Mouse (Mus musculus) ovary, postnatal 14 days (tissue): Measurements from ENCODE around the gene Gm44973.
"Not testable (repeated sequence)": the region's sequence is repeated elsewhere in the genome, so short reads cannot be mapped to it uniquely, and the experiment has no call there.

Experiments
- DNase-seq: peaks from one replicate; pipeline ENCODE4 v3.0.0; 2022; ENCODE audit warnings: low spot score

The Gm44973 gene

GRCm38 (mm10) chr7:5052438-5052837 lies 37.1 kb downstream of the Gm44973 start:
- DNase-seq: no peak

- DNase-seq: no peak
Measured at GRCm38 (mm10) chr7:5052931-5053343, 37.6 kb downstream of the Gm44973 start.

DNA sequence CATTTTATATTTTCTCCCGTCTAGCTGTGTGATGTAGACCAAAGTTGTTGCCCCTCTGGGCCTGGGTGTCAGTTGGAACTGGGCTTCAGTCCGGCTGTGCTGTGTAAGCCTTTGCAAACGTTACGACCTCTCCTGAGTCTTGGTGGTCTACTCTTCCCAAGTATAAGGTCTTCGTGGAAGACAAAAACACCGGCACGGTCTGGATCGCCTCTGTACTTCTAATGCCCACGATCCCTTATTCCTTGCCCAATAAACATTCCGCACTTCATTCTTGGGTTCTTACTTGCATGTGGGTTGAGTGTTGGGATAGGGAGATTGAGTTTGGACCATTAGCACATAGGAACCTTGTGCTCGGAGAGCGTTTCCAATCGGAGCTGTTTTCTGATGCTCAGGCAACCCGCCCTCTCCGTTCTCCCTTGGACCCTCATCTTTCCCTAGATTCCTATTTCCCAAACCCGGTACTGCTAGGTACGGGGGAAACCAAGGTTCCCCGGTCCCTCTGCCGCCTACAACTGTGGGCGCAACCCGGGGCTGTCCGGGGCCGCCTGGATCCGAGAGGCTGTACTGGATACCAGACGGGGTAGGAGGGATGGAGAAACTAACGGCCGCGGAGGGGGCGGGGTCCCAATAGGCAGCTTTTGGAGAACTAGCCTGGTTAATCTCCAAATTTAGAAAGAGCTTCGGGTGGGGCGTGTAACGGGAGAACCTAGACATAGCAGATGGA lies 38.3 kb downstream of the Gm44973 start:
- DNase-seq: no peak

DNA sequence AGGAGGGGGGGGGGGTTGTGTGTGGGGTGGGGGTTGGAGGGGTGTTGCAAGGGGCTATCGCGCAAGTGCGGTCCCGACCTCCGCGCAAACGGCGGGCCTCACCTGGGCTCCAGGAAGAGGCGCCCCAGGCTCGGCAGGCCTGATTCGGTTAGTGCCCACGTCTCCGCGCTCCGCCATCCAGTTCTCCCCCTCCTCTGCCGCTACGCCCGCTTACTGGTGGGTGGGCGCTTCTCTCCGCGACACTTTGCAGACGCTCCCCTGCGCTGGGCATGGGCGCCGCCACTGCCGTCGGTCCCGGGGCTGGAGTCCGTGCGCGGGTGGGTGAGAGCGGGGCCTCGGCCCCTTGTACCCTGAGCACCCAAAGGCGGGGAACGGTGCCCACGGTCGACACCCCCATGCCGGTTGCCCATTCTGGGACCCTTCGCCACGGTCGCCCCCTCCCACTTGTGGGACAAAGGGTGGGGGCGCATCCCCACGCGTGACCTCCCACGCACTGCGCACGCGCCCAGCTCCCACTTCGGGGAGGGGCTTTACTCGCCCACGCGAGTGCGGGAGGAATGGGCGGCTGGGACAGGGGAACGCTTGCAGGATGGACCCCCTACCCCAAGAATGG lies 41.5 kb downstream of the Gm44973 start:
- DNase-seq: no peak

- no peak for DNase-seq
Measured at GRCm38 (mm10) chr7:5057381-5057780, 42.1 kb downstream of the Gm44973 start.

GRCm38 (mm10) chr7:5057804-5058203 lies 42.5 kb downstream of the Gm44973 start:
- DNase-seq: no peak

- DNase-seq: no peak
Measured at GRCm38 (mm10) chr7:5058631-5059030, 43.3 kb downstream of the Gm44973 start.

DNA sequence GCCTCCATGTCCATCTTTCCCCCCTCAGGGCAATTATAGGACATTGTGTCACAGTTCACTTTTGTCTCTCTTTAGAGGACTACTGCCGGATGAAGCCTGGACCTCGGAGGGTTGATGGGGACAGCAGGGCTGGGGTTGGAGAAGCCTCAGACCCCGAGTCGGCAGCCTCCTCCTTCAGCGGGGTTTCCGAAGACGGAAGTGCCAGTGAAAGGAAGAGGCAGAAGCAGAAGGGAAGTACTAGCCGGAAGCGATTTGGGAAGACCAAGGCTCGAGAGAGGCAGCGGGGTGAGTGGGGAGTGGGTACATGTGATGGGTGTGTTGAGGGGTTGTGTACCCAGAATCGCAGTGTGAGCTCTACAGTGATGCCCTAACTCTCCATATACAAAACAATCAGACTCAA lies 44.1 kb downstream of the Gm44973 start:
- no peak for DNase-seq

DNA sequence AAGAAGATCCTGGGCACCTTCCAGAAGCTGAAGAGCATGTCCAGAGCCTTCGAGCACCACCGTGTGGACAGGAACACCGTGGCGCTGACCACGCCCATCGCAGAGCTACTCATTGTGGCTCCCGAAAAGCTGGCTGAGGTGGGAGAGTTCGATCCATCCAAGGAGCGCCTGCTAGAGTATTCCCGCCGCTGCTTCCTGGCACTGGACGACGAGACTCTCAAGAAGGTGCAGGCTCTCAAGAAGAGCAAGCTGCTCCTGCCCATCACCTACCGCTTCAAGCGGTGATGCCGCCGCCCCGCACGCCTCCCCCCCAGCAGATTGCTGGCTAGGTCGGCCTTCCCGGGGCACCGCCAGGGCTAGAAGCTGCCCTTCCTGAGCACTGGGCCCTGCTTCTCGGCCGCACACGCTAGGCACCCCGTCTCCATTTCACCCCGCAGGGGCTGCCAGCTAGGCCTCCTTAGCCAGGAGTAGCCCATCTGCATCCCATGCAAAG lies 45.0 kb downstream of the Gm44973 start:
- peak; percentile 65 for DNase-seq

GRCm38 (mm10) chr7:5060944-5061773 lies 45.9 kb downstream of the Gm44973 start:
- peak; percentile 97 for DNase-seq

GRCm38 (mm10) chr7:5061774-5062359 lies 46.6 kb downstream of the Gm44973 start, which contains the start of gene U2af2:
U2af2 (plus strand) TSS chr7:5062143.
- peak; percentile 92 for DNase-seq

- peak; percentile 56 for DNase-seq
Measured at GRCm38 (mm10) chr7:5062360-5063001, 47.2 kb downstream of the Gm44973 start.

DNA sequence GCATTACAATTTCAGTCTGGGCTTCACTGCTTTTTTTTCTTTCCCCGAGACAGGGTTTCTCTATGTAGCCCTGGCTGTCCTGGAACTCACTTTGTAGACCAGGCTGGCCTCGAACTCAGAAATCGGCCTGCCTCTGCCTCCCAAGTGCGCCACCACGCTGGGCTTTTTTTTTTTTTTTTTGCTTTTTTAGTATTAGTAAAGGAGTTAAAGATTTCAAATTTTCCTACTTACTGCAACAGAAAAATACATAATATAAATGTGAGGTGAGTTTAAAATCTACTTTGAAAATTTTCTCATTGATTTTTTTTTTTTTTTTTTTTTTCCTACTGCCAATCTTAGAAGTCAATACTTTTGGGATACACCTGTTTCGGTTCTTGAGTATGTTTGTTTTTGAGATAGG lies 49.6 kb downstream of the Gm44973 start:
- no peak for DNase-seq

DNA sequence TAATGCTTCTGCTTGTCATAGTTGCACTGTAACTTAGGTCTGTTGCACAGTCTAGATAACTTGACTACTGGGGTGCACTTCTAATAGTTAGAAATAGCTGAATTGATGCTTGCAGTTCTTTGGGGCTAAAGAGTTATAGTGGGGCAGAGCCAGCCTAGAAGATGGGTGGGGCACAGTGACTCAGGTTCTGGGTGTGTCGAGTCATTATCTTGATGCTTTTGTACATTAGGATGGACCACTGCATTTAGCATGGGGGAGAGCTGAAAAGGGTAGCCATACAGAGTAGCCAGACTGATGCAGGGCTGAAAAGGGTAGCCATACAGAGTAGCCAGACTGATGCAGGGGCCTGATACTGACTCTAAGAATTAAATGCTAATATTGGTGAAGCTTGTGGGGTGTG lies 58.3 kb downstream of the Gm44973 start:
- DNase-seq: no peak

- DNase-seq: no peak
Measured at GRCm38 (mm10) chr7:5074984-5075383, 59.7 kb downstream of the Gm44973 start.

DNA sequence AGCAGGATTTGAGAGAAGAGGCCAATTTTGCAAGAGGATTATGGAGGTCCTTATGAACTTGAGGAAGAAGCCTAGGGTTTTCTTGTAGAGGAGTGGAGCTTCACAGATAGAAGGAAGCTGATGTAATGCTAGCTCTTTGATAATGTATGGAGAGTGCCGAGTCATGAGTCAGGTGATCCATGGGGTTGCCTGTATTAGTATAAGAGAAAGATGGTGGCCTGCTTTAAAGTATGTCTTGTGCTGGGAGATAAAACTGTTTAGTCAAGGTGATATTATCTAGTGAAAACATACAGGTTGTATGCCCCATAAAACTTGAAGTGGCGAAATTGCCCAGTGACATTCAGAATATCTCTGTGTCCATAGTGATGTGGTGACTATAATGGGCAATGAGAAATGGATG lies 61.6 kb downstream of the Gm44973 start:
- DNase-seq: no peak

- DNase-seq: not testable (repeated sequence)
Measured at GRCm38 (mm10) chr7:5079365-5080009, 64.2 kb downstream of the Gm44973 start.

DNA sequence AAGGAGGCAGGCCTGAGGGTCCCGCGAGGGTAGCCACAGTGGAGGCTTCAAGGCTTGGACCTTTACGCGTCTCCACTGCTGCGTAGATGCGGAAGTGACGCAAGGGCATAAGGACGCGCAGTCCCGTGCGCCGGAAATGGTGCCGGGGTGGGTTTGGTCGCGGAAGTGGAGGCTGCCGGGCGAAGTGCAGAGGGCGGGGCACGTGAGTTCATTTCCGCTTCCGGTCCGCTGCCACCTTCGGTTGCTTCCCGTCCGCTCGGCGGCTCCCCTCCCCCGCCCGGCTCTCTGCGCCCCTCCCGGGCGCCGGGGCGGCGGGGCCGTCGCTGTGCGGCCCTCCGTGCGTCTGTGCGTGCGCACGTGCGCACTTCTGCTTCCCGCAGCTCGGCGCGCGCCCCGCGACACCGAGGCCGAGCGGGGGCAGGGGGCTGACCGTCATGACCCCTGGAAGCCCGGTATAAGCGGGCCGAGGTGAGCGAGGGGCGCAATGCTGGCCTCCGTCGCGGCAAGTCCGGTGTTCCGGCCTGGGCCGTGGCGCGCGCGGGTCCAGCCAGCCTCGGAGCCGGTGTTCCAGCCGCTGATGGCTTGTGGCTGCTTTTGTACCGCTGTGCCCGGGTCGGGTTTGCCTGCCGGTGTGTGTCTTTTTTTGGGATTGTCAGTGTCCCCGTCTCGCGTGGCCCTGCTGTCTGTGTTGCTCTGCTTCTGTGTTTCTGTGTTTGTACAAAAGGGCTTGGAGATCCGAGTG lies 64.9 kb downstream of the Gm44973 start, which contains the start of gene Epn1:
Gene Epn1, plus strand, starts transcription at position 226 of the 742 bp plus-strand sequence.
- DNase-seq: peak; percentile 93

DNA sequence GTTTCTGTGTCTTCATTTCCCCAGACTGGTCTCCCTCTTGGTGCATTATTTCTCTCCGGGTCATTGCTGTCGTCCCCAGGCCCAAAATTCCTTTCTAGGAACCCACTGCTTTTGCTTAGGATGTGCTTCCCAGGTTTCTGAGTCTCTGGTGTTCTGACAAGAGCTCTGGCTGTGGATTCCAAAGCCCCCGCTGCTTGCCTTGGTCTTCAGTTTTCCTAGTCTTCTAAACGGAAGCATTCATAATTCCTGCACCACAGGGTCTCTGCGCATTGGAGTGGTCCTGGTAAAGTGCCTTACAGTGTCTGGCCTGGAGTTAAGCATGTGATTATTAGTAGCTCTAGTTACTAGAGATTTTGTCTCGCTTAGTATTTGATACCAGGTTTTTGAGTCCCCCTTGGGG lies 65.5 kb downstream of the Gm44973 start:
- DNase-seq: no peak

DNA sequence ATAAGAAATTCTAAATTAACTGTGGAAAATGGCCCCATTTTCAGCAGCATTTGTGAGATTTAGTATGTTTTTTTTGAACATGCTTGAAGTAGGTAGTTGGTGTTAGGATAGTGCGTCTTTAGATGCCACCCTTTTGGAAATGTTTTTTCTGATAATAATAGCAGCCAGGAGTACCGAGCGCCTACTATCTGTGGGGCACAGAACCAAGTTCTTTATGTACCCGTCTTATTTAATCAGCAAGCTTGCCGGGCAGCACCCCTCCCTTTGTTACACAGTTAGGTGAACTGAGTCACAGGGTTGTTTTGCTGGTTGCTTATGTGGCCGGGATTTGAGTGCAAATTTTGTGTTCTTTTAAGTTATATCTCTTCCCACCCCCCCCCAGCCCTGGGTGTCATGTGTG lies 65.9 kb downstream of the Gm44973 start:
- no peak for DNase-seq
